Mouse (Mus musculus) testis, postnatal 14 days (tissue): ENCODE data around the gene Gabrb1.

Source experiments
- DNase-seq: peaks from one replicate; pipeline ENCODE4 v3.0.0; 2021; ENCODE audit warnings: low spot score

Gabrb1 gene

GRCm38 (mm10) chr5:72164386-72164785 lies 506.5 kb downstream of the Gabrb1 start:
- no peak for DNase-seq

GRCm38 (mm10) chr5:72167594-72168284 lies 509.8 kb downstream of the Gabrb1 start, which contains the start of gene Commd8:
Gene Commd8, minus strand, starts transcription at chr5:72168189.
- DNase-seq = peak; percentile 93

GRCm38 (mm10) chr5:72168285-72168621 lies 510.3 kb downstream of the Gabrb1 start:
- DNase-seq = no peak

- no peak for DNase-seq
Measured at GRCm38 (mm10) chr5:72170067-72170466, 512.2 kb downstream of the Gabrb1 start.

GRCm38 (mm10) chr5:72172675-72173074 lies 514.8 kb downstream of the Gabrb1 start:
- peak; percentile 12 for DNase-seq

DNA sequence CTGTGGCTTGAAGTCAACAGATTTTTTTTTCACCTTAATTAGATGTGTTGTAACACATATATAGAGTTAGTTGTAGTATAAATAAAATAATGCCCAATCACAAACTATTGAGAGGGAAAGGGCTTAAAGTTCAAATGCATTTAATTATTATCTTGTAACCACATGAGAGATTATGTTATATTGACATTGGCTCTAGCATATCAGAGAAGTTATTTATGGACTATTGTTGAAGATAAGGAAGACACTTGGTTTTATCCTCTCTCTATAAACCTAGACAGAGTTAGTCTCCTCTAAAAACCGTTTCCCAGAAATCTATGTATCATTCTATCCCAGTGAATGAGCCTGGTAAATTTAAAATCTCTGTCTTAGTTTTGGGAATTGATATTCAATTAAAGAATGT lies 515.6 kb downstream of the Gabrb1 start:
- no peak for DNase-seq

DNA sequence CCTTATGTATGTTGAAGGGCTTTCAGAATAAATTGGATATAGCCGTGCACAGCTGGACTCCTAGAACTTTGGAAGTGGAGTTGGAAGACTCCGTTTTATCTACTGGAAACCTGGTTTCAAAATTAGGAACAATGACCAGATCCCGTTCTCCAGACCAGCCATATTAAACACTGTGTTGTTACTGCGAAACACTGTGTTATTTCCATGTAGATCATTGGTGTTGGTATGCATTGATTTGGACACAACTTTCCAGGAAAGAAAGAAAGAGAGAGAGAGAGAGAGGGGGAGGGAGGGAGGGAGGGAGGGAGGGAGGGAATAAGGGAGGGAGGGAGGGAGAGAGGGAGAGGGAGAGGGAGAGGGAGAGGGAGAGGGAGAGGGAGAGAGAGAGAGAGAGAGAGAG lies 517.1 kb downstream of the Gabrb1 start:
- no peak for DNase-seq

GRCm38 (mm10) chr5:72175530-72175929 lies 517.6 kb downstream of the Gabrb1 start:
- no peak for DNase-seq

GRCm38 (mm10) chr5:72181194-72181593 lies 523.3 kb downstream of the Gabrb1 start:
- DNase-seq = no peak

- DNase-seq = no peak
Measured at GRCm38 (mm10) chr5:72182804-72183203, 524.9 kb downstream of the Gabrb1 start.

GRCm38 (mm10) chr5:72183929-72184328 lies 526.0 kb downstream of the Gabrb1 start:
- no peak for DNase-seq

DNA sequence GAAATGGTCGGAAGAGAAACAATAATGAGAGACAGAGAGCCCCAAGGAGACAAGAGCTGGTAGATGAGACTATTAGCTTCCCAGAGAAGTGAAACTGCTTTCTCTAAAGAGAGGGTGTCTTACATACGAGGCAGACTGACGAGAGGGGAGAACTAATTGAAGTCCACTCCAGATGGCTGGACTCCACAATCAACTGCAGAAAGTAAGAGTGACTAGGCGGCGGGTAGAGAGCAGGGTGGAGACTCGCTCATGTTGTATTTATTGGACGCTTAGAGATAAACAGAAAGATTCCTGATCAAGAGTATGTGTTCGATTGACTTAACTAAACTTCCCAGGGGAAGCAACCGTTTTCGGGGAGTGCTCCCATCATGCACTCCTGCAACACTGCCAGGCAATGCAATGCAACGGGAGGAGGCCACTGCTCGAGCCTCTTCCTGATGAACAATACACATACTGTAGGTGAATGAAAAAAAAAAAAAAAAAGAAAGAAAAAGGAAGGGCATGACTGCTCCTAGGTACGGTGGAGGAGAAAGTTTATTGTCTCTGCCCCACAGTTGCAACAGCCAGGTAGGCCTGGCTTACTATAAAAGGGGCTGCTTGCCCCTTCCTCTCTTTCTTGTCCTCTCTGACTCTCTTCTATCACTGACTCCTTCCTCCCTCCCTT lies 526.7 kb downstream of the Gabrb1 start:
- no peak for DNase-seq

GRCm38 (mm10) chr5:72191154-72191553 lies 533.2 kb downstream of the Gabrb1 start:
- no peak for DNase-seq

DNA sequence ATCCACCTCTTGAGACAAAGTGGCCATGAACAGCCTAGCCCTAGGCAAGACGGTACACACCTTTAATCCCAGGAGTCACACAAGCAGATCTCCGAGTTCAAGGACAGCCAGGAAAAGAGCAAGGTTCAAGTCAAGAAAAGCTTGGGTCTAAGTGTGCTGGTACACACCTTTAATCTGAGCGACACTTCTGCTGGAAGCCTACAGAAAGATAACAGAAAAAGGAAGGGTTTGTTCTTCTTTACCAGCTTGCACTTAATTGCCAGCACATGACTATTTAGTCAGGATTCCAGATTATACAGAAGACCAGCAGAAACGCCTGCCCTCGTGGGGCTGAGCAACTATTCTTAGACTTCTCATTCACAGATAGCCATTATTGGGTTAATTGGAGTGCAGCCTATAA lies 534.0 kb downstream of the Gabrb1 start:
- no peak for DNase-seq

GRCm38 (mm10) chr5:72195442-72195841 lies 537.5 kb downstream of the Gabrb1 start:
- no peak for DNase-seq
